Mouse (Mus musculus) embryo, embryonic 11 days (tissue): ENCODE measurements around the gene Cadm1.

Source experiments
- DNase-seq: peaks from one replicate; pipeline ENCODE4 v3.0.0-alpha.2; 2015

Gene Cadm1

DNA sequence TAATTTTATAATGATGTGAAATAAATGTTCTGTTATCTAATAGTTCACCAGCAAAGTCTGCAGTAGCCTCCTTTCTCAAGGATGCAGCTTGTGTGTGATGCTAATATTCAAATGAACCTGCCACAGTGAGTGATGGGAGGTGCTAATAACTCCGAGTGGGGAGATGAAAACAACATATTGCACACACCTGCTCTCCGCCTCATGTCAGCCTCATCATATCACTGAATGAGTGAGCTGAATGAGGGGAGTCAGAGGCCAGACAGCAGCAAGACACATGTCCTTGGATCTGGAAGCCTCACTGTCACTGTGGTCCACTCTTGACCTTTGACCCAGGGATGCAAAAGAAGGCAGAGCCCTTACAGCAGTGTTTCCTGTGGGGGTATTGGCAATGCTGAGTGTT lies 156.9 kb downstream of the Cadm1 start:
- no peak for DNase-seq

- DNase-seq, result no peak
Measured at GRCm38 (mm10) chr9:47687604-47688003, 157.6 kb downstream of the Cadm1 start.

DNA sequence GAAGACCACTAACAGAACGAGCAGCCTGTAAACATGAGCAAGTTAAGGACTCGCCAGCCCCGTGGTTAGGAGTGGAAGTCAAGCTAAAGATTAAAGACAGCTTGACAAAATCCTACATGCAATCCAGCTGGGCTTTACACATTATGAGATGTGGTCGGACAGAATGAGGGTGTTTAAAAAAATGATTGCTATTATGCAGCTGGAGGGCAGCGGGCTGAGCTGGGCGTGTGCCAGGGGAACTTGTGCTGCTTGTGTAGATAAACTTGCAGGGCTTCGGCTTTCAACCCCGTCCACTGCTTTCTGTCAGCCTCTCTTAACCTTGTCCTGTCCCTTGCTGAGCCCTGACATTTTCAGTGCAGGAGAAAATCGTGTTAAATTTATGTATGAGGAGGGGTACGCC lies 158.3 kb downstream of the Cadm1 start:
- peak; percentile 16 for DNase-seq

DNA sequence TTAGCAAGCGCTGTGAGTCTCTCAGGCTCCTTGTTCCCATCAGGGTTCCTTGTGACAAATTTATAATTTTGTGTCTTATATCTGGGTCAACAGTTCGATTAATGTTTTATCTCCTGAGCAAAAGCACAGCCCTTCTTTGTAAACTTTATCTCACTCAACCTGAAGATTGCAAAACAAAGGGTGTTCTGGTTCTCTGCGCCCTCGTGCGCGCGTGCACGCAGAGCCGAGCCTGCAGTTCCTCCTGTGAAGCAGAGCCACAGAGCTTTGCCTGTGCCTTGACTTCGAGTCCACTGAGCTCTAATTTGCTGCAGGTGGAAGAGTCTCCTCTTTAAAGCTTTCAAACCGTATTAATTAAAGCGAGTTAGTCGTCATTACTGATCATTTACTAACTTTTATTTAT lies 162.9 kb downstream of the Cadm1 start:
- DNase-seq, result no peak

GRCm38 (mm10) chr9:47699026-47699425 lies 169.1 kb downstream of the Cadm1 start:
- peak; percentile 61 for DNase-seq

DNA sequence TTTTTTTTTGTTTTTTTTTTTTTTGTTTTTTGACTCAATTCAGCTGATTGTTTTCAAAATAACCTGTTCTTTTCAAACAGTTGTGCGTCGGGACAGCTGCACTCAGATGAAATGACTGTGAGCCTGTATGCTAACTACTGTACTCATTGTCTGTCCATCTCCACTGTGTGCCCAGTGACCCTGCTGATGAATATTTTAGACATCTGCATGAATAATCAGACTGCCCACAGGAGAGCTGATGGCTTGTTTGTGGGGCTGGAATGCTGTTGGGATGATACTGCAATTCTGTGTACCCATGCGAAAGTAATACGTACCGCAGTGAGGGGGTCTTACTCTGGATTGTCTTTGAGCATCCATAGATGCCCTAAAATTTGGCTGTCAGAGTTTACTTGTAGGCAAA lies 170.0 kb downstream of the Cadm1 start:
- DNase-seq, result no peak

DNA sequence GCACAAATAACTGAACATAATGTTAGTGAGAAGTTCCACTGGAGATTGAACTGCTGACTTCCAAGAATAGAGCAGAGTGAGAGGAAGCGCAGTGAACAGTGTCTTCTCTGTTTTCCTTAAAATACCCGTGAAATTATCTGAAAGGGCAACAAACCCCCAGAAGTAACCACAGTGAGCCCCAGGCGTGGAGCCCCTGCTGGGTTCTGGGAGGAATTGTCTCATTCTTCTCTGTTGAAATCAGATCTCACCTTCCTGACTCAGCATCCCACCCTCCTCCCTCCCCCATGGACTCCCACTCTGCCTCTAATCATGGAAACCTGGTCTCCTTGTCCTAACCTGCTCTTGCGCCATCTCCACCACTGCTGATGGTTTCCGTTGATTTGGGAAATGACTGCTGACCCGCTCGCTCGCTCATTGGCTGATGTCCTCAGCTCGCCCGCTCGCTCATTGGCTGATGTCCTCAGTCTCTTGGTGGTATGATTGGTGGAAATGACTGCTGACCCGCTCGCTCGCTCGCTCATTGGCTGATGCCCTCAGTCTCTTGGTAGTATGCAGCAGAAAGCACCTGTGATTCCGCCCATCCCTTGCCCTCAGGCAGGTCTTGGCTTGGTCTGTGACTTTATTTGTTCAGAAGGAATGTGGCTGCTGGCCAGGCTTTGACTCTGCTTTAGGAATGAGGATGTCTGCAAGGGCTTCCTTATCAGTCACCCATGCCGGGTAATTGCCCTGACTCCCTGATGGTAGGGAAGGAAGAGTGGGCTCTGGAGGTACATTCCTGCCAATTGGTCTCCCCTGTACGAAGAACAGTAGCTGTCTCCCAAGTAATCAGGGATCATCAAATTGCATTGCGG lies 173.3 kb downstream of the Cadm1 start:
- no peak for DNase-seq

DNA sequence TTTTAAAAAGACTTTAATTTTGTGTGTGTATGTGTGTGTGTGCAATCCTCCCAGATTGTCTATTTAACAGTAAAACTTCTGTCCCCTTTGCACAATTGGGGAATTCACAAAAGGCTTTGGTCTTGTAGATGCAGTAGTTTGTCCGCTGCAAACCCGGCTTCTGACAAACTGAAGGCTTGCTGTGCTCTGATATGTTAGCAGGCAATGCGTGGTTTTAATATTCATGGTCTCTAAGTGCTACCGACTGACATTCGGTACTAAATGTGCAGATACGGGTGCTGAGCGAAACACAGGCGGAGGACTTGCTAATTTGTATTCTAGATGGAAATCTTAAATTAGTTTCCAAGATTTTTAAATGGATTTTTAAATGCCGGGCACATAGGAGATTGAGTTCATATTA lies 176.4 kb downstream of the Cadm1 start:
- DNase-seq, result no peak

GRCm38 (mm10) chr9:47707326-47707725 lies 177.4 kb downstream of the Cadm1 start:
- DNase-seq, result no peak

GRCm38 (mm10) chr9:47708299-47708698 lies 178.3 kb downstream of the Cadm1 start:
- peak; percentile 90 for DNase-seq

DNA sequence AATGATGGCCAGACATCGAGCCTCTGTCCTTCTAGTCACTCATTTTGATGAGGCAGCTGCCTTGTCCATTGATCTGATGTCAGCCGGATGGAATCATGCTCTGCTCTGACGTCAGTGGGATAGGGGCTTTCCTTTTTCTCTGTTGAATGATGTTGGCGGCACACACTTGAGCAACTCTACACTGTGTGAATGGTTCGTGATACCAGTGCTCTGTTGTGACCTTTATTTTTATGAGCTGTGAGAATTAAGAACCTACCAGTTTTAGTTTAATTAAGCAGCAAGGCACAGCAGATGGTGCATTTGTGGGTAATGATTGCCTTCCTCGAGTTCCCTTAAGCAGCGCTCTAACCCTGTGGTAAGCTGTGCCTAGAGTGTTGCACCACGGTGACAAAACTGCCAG lies 181.0 kb downstream of the Cadm1 start:
- no peak for DNase-seq

DNA sequence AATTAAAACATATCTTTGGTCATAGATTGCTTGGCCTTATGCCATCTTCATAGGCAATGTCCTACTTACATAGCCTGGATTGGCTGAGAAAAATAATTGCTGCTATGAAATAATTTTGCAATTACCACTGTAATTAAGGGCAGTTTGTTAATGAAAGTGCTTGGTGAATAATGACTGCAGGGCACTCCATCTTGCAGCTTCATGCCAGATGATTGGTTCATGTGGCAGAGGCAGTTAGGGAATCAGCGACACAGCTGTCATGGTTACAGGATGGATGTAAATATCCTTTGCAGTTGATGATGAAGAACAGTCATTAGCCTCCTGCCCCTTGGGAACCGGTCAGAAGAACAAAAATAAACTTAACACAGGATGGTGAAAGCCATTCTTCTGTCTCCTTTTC lies 184.6 kb downstream of the Cadm1 start:
- DNase-seq, result no peak

DNA sequence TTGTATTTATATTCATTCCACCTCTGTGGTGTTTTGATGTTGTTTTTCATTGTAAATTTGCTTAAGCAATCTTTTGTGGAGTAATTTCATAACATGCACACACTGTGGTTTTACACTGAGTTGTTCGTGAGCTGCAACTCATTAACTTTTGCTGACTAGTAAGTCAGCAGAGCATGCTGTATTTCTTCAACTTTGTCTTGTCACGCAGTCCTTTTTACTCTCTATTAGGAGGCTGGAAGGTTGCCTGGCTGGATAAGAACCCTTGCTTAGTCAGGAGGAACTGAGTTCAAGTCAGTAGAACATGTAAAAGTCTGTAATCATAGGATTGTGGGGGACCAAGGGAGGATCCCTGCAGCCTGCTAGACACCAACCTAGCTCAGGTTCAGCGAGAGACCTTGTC lies 185.4 kb downstream of the Cadm1 start:
- no peak for DNase-seq

- no peak for DNase-seq
Measured at GRCm38 (mm10) chr9:47716883-47717282, 186.9 kb downstream of the Cadm1 start.

GRCm38 (mm10) chr9:47727611-47728010 lies 197.6 kb downstream of the Cadm1 start:
- no peak for DNase-seq

GRCm38 (mm10) chr9:47728852-47729251 lies 198.9 kb downstream of the Cadm1 start:
- DNase-seq, result no peak

- DNase-seq, result no peak
Measured at GRCm38 (mm10) chr9:47730247-47730646, 200.3 kb downstream of the Cadm1 start.

DNA sequence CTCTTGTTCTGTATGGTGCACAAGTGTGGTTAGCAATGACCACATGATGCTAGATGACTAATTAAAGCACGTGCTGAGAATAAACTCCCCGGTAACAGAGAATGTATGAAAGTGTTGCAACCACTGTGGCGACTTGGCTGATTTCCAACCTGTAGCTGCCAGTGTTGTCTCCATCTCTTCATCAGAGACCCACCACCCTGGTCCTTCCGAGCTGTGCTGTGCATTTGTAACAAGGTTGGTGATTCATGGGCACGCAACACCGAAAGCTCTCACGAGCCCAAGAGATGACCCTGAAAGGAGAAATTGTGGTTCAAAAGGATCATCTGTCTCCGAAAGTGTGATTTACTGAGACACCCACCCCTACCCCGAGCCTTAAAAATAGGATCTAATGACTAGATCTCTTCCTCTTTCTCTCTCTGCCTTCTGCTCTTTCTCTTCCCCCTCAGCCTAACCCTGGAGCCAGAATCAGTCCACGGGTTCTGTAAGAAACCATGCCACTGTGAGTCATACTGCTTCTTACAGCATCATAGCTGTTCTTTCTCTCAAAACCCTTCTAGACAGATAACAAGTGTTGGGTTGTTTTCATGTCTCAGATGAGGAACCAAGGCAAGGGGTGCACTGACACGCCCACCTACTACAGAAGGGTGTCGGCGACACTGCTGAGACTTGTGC lies 203.9 kb downstream of the Cadm1 start:
- no peak for DNase-seq

- no peak for DNase-seq
Measured at GRCm38 (mm10) chr9:47734905-47735304, 204.9 kb downstream of the Cadm1 start.

DNA sequence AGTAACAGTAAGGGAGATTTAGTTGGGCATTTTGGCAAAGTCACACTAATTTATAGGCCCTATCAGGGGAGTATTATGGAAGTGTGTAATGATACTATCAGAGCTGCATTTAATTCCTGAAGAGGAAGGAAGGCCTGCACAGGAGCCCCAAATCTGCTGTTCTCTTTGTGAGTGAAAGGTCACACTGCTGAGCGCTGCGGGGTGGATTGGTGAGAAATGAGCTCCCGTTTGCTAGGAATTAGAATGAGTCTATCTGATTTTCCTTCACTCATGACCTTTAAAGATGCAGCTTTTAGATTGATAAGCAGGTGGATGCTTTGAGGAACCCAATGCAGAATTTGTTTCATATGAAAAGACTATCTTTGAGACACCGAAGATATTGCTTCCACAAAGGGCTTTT lies 208.8 kb downstream of the Cadm1 start:
- no peak for DNase-seq

DNA sequence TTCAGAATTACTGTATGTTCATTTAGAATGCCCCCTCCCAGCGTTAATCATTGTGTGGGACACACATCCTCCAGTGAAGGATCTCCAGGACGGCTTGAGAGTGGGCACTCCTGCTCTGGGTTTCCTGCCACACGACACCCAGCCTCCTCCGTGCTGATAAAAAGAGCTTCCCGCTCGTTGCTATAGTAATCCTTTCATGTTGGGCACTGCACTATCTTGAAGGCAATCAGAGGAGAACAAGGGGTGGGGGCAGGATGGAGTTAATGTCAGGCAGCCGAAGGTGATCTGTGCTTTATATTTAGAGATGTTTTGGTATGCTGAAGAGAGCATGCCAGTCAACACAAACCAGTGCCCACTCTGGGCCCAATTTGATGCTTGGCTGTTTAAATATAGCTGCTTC lies 209.3 kb downstream of the Cadm1 start:
- DNase-seq, result peak; percentile 36

GRCm38 (mm10) chr9:47741751-47742150 lies 211.8 kb downstream of the Cadm1 start:
- DNase-seq, result no peak

DNA sequence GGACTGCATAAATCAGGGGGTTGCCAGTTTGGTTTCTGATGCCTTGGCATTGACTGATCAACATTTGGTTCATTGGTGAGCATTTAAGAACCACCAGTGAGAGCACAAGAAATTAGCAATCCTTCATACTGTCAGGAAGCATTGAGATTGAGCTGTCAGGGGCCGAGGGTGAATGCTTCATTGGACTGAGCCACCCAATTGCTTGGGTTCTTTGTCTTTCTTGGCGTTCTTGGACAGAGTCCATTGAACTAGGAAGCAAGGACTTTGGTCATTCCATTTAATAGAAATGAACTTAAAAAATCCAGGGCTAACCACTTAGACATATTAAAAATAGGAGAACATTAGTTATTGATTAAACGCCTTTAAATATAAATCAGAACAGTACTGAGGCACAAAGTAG lies 214.9 kb downstream of the Cadm1 start:
- DNase-seq, result no peak

- DNase-seq, result no peak
Measured at GRCm38 (mm10) chr9:47745716-47746115, 215.7 kb downstream of the Cadm1 start.

- no peak for DNase-seq
Measured at GRCm38 (mm10) chr9:47749160-47749559, 219.2 kb downstream of the Cadm1 start.
